Mouse (Mus musculus) myocyte (in vitro differentiated cells): ENCODE results near the gene Wwox.

ENCODE experiments used
- CEBPB ChIP-seq: IDR thresholded peaks from 2 replicates; pipeline ENCODE4 v1.6.1; 2011; ENCODE audit warnings: mild to moderate bottlenecking, moderate library complexity; ENCODE audit not compliant: poor library complexity, insufficient read depth, severe bottlenecking
- E2F4 ChIP-seq: IDR thresholded peaks from one replicate; pipeline ENCODE4 v1.6.1; 2011; ENCODE audit warnings: mild to moderate bottlenecking, control low read depth, moderate library complexity; ENCODE audit not compliant: insufficient read depth
- MAX ChIP-seq: IDR thresholded peaks from one replicate; pipeline ENCODE4 v1.6.1; 2011; ENCODE audit warnings: low read depth, mild to moderate bottlenecking, control low read depth
- POLR2A ChIP-seq: IDR thresholded peaks from one replicate; pipeline ENCODE4 v1.6.1; 2011; ENCODE audit warnings: low read depth, mild to moderate bottlenecking, control low read depth, moderate library complexity; ENCODE audit not compliant: insufficient read length
- POLR2AphosphoS2 ChIP-seq: IDR thresholded peaks from one replicate; pipeline ENCODE4 v1.6.1; 2011; ENCODE audit warnings: low read depth, control low read depth; ENCODE audit not compliant: insufficient read length
- REST ChIP-seq: IDR thresholded peaks from one replicate; pipeline ENCODE4 v1.6.1; 2011; ENCODE audit warnings: mild to moderate bottlenecking, control low read depth, moderate library complexity; ENCODE audit not compliant: insufficient read depth, insufficient read length
- SRF ChIP-seq: IDR thresholded peaks from one replicate; pipeline ENCODE4 v1.6.1; 2011; ENCODE audit warnings: low read depth; ENCODE audit not compliant: control insufficient read depth, insufficient read length
- TCF12 ChIP-seq: IDR thresholded peaks from one replicate; pipeline ENCODE4 v1.6.1; 2011; ENCODE audit warnings: mild to moderate bottlenecking, control low read depth; ENCODE audit not compliant: poor library complexity, insufficient read depth, severe bottlenecking
- TCF3 ChIP-seq: IDR thresholded peaks from one replicate; pipeline ENCODE4 v1.6.1; 2011; ENCODE audit warnings: low read depth, control low read depth; ENCODE audit not compliant: insufficient read length
- USF1 ChIP-seq: IDR thresholded peaks from one replicate; pipeline ENCODE4 v1.6.1; 2011; ENCODE audit warnings: low read depth, mild to moderate bottlenecking, control low read depth, moderate library complexity

DNA sequence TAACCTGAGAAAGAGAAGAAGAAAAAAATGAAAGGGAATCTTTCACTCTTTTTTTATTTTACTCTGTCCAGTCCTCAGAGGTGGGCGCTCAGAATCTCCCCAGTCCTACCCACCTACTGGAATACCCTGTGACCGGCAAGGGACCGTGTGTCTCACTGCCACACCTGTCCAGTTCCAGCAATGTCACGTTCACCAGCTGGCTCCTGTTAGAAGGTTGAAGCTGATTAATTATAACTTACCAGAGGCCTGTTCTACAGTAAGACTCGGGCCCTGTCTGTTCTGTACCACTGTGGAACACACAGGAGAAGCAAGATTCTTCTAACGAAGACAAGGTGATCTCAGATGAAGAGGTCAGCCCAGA, 334.9 kb downstream of the Wwox start:
- TF ChIP-seq POLR2A: no peak
- no peak for TF ChIP-seq MAX
- no peak for TF ChIP-seq E2F4
- TF ChIP-seq REST: no peak
- no peak for TF ChIP-seq USF1
- no peak for TF ChIP-seq TCF12
- no peak for TF ChIP-seq TCF3
- no peak for TF ChIP-seq POLR2AphosphoS2
- no peak for TF ChIP-seq SRF
- TF ChIP-seq CEBPB: no peak
